Mouse (Mus musculus) cerebellum, adult 9-11 months (tissue): ENCODE results near the gene Agap2.

Experiments used
- DNase-seq: peaks from one replicate; pipeline ENCODE4 v3.0.0; 2022

The Agap2 gene

GRCm38 (mm10) chr10:127078001-127078676, 3.1 kb downstream of the Agap2 start:
- peak; percentile 68 for DNase-seq

GRCm38 (mm10) chr10:127078677-127079575, 3.8 kb downstream of the Agap2 start:
- DNase-seq, result peak; percentile 79

- DNase-seq, result peak; percentile 82
Observed at GRCm38 (mm10) chr10:127079665-127080391, 4.7 kb downstream of the Agap2 start.

GRCm38 (mm10) chr10:127080901-127081780, 6.1 kb downstream of the Agap2 start:
- DNase-seq, result peak; percentile 80

GRCm38 (mm10) chr10:127081996-127082620, 7.0 kb downstream of the Agap2 start:
- no peak for DNase-seq

GRCm38 (mm10) chr10:127083292-127083914, 8.3 kb downstream of the Agap2 start:
- peak; percentile 65 for DNase-seq

- DNase-seq, result no peak
Observed at GRCm38 (mm10) chr10:127083915-127084306, 8.8 kb downstream of the Agap2 start.

GRCm38 (mm10) chr10:127085052-127085451, 10.0 kb downstream of the Agap2 start:
- no peak for DNase-seq

- DNase-seq, result no peak
Observed at GRCm38 (mm10) chr10:127085633-127086032, 10.5 kb downstream of the Agap2 start.

- peak; percentile 55 for DNase-seq
Observed at GRCm38 (mm10) chr10:127090560-127091411, 15.7 kb downstream of the Agap2 start.

- peak; percentile 54 for DNase-seq
Observed at GRCm38 (mm10) chr10:127091507-127092396, 16.7 kb downstream of the Agap2 start.

- no peak for DNase-seq
Observed at GRCm38 (mm10) chr10:127092742-127093141, 17.7 kb downstream of the Agap2 start.

- DNase-seq, result peak; percentile 63
Observed at GRCm38 (mm10) chr10:127094382-127094802, 19.3 kb downstream of the Agap2 start.

- DNase-seq, result no peak
Observed at GRCm38 (mm10) chr10:127098514-127098913, 23.4 kb downstream of the Agap2 start.

- no peak for DNase-seq
Observed at GRCm38 (mm10) chr10:127099191-127099590, 24.1 kb downstream of the Agap2 start.

GRCm38 (mm10) chr10:127099868-127100267, 24.8 kb downstream of the Agap2 start:
- no peak for DNase-seq

GRCm38 (mm10) chr10:127100414-127100813, 25.3 kb downstream of the Agap2 start:
- no peak for DNase-seq

- DNase-seq, result no peak
Observed at GRCm38 (mm10) chr10:127101151-127101550, 26.1 kb downstream of the Agap2 start.

GRCm38 (mm10) chr10:127103631-127104030, 28.5 kb downstream of the Agap2 start:
- DNase-seq, result no peak
